Mouse (Mus musculus) brain, embryonic 14.5 days (tissue): ENCODE data around the gene Gm1604a.
"Not testable (repeated sequence)": the region's sequence is repeated elsewhere in the genome, so short reads cannot be mapped to it uniquely, and the experiment has no call there.

Experiments used
- CTCF ChIP-seq: fragments of 200-500 bp; IDR thresholded peaks from 2 replicates; pipeline ENCODE4 v1.5.1; 2012; ENCODE audit warnings: inconsistent platforms, mild to moderate bottlenecking, moderate library complexity, borderline replicate concordance; ENCODE audit not compliant: insufficient read depth, insufficient read length; ENCODE audit errors: extremely low read depth
- POLR2A ChIP-seq: fragments of 200-500 bp; IDR thresholded peaks from 2 replicates; pipeline ENCODE4 v1.6.1; 2012; ENCODE audit warnings: mild to moderate bottlenecking, inconsistent platforms, borderline replicate concordance; ENCODE audit not compliant: poor library complexity, insufficient read depth, insufficient read length, severe bottlenecking; ENCODE audit errors: extremely low read depth

DNA sequence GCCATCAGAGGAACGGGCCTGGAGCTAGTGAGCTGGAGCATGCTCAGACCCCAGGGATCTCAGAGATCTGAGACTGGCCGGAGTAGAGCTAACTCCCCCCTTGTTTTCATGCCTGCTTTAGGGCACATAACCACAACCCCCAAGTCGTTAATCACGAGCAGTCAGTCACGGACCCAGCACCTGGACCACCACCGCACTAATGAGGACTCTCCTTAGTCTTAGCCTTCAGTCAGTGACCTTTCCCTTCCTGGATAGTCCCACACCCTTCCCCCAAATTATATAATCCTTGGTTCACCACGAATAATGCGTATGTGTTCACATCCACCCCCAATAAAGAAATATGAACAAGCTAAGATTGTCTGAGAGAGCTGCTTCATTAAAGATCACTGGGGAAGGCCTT, 61.5 kb downstream of the Gm1604a start:
- not testable (repeated sequence) for TF ChIP-seq CTCF, POLR2A
